Mouse (Mus musculus) heart, postnatal 0 days (tissue): ENCODE measurements around the gene Gm20431.

Experiments used
- CTCF ChIP-seq: IDR thresholded peaks from 2 replicates; pipeline ENCODE4 v1.5.1; 2016; ENCODE audit warnings: antibody characterized with exemption, control low read depth, low read depth
- EP300 ChIP-seq: IDR thresholded peaks from 2 replicates; pipeline ENCODE4 v1.6.1; 2016; ENCODE audit warnings: antibody characterized with exemption, low read depth

GRCm38 (mm10) chr2:167622965-167623364 lies 38.3 kb downstream of the Gm20431 start:
- no peak for TF ChIP-seq CTCF
- TF ChIP-seq EP300 = no peak
